Mouse (Mus musculus) midbrain, embryonic 16.5 days (tissue): ENCODE data around the gene Atp5f1. TPM values are rescaled to one million over a fixed set of nuclear protein-coding genes. Genes with fewer than 3 reads are reported as not detected.

Experiments used
- ATAC-seq: fragments of 200-750 bp; cut with Nextera tagmentation; 2 replicates; pipeline ENCODE4 v1.8.0; 2017; ENCODE audit warnings: moderate TSS enrichment
- H3K27ac ChIP-seq: fragments of 300-500 bp; sonication (generic); 2 replicates; pipeline ENCODE4 v1.5.1; 2014; ENCODE audit warnings: mild to moderate bottlenecking, low read length, mixed read lengths
- H3K27me3 ChIP-seq: fragments of 300-500 bp; sonication (generic); 2 replicates; pipeline ENCODE4 v1.6.1; 2014; ENCODE audit warnings: low read depth, low read length, mixed read lengths; ENCODE audit not compliant: control insufficient read depth, insufficient read depth
- H3K36me3 ChIP-seq: fragments of 300-500 bp; sonication (generic); 2 replicates; pipeline ENCODE4 v1.6.1; 2014; ENCODE audit warnings: mild to moderate bottlenecking, low read length, moderate library complexity, mixed read lengths; ENCODE audit not compliant: control insufficient read depth, insufficient read depth
- H3K4me1 ChIP-seq: fragments of 300-500 bp; sonication (generic); 2 replicates; pipeline ENCODE4 v1.6.1; 2014; ENCODE audit warnings: mild to moderate bottlenecking, low read length, mixed read lengths; ENCODE audit not compliant: control insufficient read depth, insufficient read depth
- H3K4me2 ChIP-seq: fragments of 300-500 bp; sonication (generic); 2 replicates; pipeline ENCODE4 v1.6.1; 2014; ENCODE audit warnings: mild to moderate bottlenecking, low read length, mixed read lengths
- H3K4me3 ChIP-seq: fragments of 300-500 bp; sonication (generic); 2 replicates; pipeline ENCODE4 v1.5.1; 2014; ENCODE audit warnings: low read depth, mild to moderate bottlenecking, low read length, moderate library complexity, mixed read lengths
- H3K9ac ChIP-seq: fragments of 300-500 bp; sonication (generic); 2 replicates; pipeline ENCODE4 v1.6.1; 2014; ENCODE audit warnings: low read depth, low read length, mixed read lengths
- H3K9me3 ChIP-seq: fragments of 300-500 bp; sonication (generic); replicated peaks from 2 replicates; pipeline ENCODE4 v1.6.1; 2014; ENCODE audit warnings: mild to moderate bottlenecking, low read length, mixed read lengths; ENCODE audit not compliant: control insufficient read depth, poor library complexity, severe bottlenecking
- WGBS: fragments of 180-500 bp; shearing (Covaris S2); extraction: QIAGEN DNeasy Blood & Tissue Kit; methylation state at CpG from one replicate; pipeline ENCODE4 v1.1.7; 2014; 5-methylcytosine and 5-hydroxymethylcytosine counted together
- polyA plus RNA-seq: library from polyadenylated mRNA; unstranded; fragments of >200 nt; fragmentation: Nextera tagmentation; extraction: Ambion mirVana; gene quantifications from 2 replicates; pipeline ENCODE4 v1.2.1, GENCODE M21; 2015

Gene Atp5f1
- polyA plus RNA-seq, 1 experiment from 2014 or later, result 547 TPM

- 78% methylated on average over 3 of the region's 3 CpGs for WGBS
- Histone ChIP-seq H3K27me3 (no peaks in the 10 kb centered on the region), H3K4me2 (no peak within 1 kb of the TSS), H3K4me3 (no peak within 1 kb of the TSS), H3K9me3 (no peaks in the 10 kb centered on the region), H3K36me3 (peaks cover 6% of the 10 kb centered on the region), H3K9ac (no peak within 1 kb of the TSS), H3K27ac (no peak within 1 kb of the TSS), H3K4me1 (no peaks in the 10 kb centered on the region)
- no peak for ATAC-seq
These were observed 13.5 kb upstream of the Atp5f1 start, which contains the start of gene Ovgp1 for GRCm38 (mm10) chr3:105973411-105973810. Gene Ovgp1, plus strand, starts transcription at chr3:105973711.

GRCm38 (mm10) chr3:105971831-105972446, 12.0 kb upstream of the Atp5f1 start:
- no peak overlapping the region for H3K4me3 ChIP-seq
- no peaks in the 10 kb centered on the region for H3K9me3 ChIP-seq
- peaks cover 13% of the 10 kb centered on the region for H3K36me3 ChIP-seq
- WGBS, result 82% methylated on average over 5 of the region's 5 CpGs
- no peaks in the 10 kb centered on the region for H3K27me3 ChIP-seq
- peak; percentile 47; the same call in 1 of the 2 replicates for ATAC-seq
- no peak overlapping the region for H3K9ac ChIP-seq
- H3K4me1 ChIP-seq, result no peaks in the 10 kb centered on the region
- no peak overlapping the region for H3K4me2 ChIP-seq
- H3K27ac ChIP-seq, result no peak overlapping the region

- 95% methylated on average over 2 of the region's 2 CpGs for WGBS
- H3K4me1 ChIP-seq, result peaks cover 31% of the 10 kb centered on the region
- H3K27ac ChIP-seq, result no peak overlapping the region
- ATAC-seq, result no peak
- no peak overlapping the region for H3K9ac ChIP-seq
- H3K4me2 ChIP-seq, result peak overlapping the region; percentile 87
- H3K9me3 ChIP-seq, result no peaks in the 10 kb centered on the region
- no peaks in the 10 kb centered on the region for H3K27me3 ChIP-seq
- no peak overlapping the region for H3K4me3 ChIP-seq
- H3K36me3 ChIP-seq, result peaks cover 18% of the 10 kb centered on the region
These were observed 801 bp upstream of the Atp5f1 start for GRCm38 (mm10) chr3:105960700-105961099.

GRCm38 (mm10) chr3:105959585-105959984, 314 bp downstream of the Atp5f1 start:
- Histone ChIP-seq H3K4me1 (peaks cover 31% of the 10 kb centered on the region), H3K9me3 (no peaks in the 10 kb centered on the region), H3K4me2 (peak overlapping the region; percentile 87), H3K4me3 (peak overlapping the region; percentile 59), H3K27me3 (no peaks in the 10 kb centered on the region), H3K27ac (peak overlapping the region; percentile 72), H3K9ac (peak overlapping the region; percentile 81), H3K36me3 (peaks cover 11% of the 10 kb centered on the region)
- peak; percentile 87 for ATAC-seq
- WGBS, result 0% methylated on average over 26 of the region's 26 CpGs

- Histone ChIP-seq H3K9me3 (no peaks in the 10 kb centered on the region), H3K27me3 (no peaks in the 10 kb centered on the region), H3K36me3 (peaks cover 8% of the 10 kb centered on the region), H3K27ac (peak within 1 kb of the TSS; percentile 92), H3K4me1 (peaks cover 33% of the 10 kb centered on the region), H3K4me2 (peak within 1 kb of the TSS; percentile 88), H3K9ac (peak within 1 kb of the TSS; percentile 96), H3K4me3 (peak within 1 kb of the TSS; percentile 59)
- under 1% methylated on average over 50 of the region's 52 CpGs for WGBS
- ATAC-seq, result peak; percentile 98
These were observed 822 bp downstream of the Atp5f1 start, which contains the start of gene Wdr77 for GRCm38 (mm10) chr3:105958974-105959580. Gene Wdr77, plus strand, starts transcription at chr3:105959369.

GRCm38 (mm10) chr3:105958204-105958603, 1.7 kb downstream of the Atp5f1 start:
- peak overlapping the region; percentile 59 for H3K4me3 ChIP-seq
- H3K27me3 ChIP-seq, result no peaks in the 10 kb centered on the region
- peak overlapping the region; percentile 88 for H3K4me2 ChIP-seq
- no peak for ATAC-seq
- no peaks in the 10 kb centered on the region for H3K9me3 ChIP-seq
- 38% methylated on average over 5 of the region's 5 CpGs for WGBS
- H3K36me3 ChIP-seq, result peaks cover 8% of the 10 kb centered on the region
- peak overlapping the region; percentile 92; the same call in 1 of the 2 replicates for H3K27ac ChIP-seq
- peak overlapping the region; percentile 96 for H3K9ac ChIP-seq
- peaks cover 33% of the 10 kb centered on the region for H3K4me1 ChIP-seq

- peak overlapping the region; percentile 0; the same call in 1 of the 2 replicates for H3K4me2 ChIP-seq
- no peak overlapping the region for H3K27ac ChIP-seq
- ATAC-seq, result no peak
- peaks cover 4% of the 10 kb centered on the region; the same call in 1 of the 2 replicates for H3K36me3 ChIP-seq
- H3K9ac ChIP-seq, result no peak overlapping the region
- H3K27me3 ChIP-seq, result no peaks in the 10 kb centered on the region
- no peak overlapping the region for H3K4me3 ChIP-seq
- H3K4me1 ChIP-seq, result peaks cover 33% of the 10 kb centered on the region
- no peaks in the 10 kb centered on the region for H3K9me3 ChIP-seq
- WGBS, result 95% methylated on average over 1 of the region's 1 CpGs
These were observed 2.7 kb downstream of the Atp5f1 start for GRCm38 (mm10) chr3:105957235-105957634.

- 95% methylated on average over 7 of the region's 7 CpGs for WGBS
These were observed 8.6 kb downstream of the Atp5f1 start for GRCm38 (mm10) chr3:105951348-105951747.

GRCm38 (mm10) chr3:105936111-105936510, 23.8 kb downstream of the Atp5f1 start:
- Histone ChIP-seq H3K27me3 (no peaks in the 10 kb centered on the region), H3K4me2 (no peak overlapping the region), H3K36me3 (peaks cover 6% of the 10 kb centered on the region; the same call in 1 of the 2 replicates), H3K27ac (no peak overlapping the region), H3K4me3 (no peak overlapping the region), H3K4me1 (no peaks in the 10 kb centered on the region), H3K9ac (no peak overlapping the region), H3K9me3 (no peaks in the 10 kb centered on the region)
- ATAC-seq, result no peak
- WGBS, result 90% methylated on average over 4 of the region's 4 CpGs

More at GRCm38 (mm10) chr3:105951348-105951747, 8.6 kb downstream of the Atp5f1 start:
- Histone ChIP-seq H3K9me3 (no peaks in the 10 kb centered on the region), H3K4me3 (no peak overlapping the region), H3K4me2 (no peak overlapping the region), H3K9ac (no peak overlapping the region), H3K36me3 (peaks cover 27% of the 10 kb centered on the region), H3K4me1 (peaks cover 4% of the 10 kb centered on the region), H3K27ac (no peak overlapping the region), H3K27me3 (no peaks in the 10 kb centered on the region)
- no peak for ATAC-seq
